Mouse (Mus musculus) testis, postnatal 10 days (tissue): ENCODE measurements around the gene H2al1c.
"Not testable (repeated sequence)": the region's sequence is repeated elsewhere in the genome, so short reads cannot be mapped to it uniquely, and the experiment has no call there.

Experiments used
- DNase-seq: peaks from one replicate; pipeline ENCODE4 v3.0.0; 2021; ENCODE audit warnings: low spot score

The H2al1c gene

GRCm38 (mm10) chrX:11305355-11305754 is at the start of gene H2al1c:
Gene H2al1c (plus strand): TSS chrX:11305655.
- not testable (repeated sequence) for DNase-seq

DNA sequence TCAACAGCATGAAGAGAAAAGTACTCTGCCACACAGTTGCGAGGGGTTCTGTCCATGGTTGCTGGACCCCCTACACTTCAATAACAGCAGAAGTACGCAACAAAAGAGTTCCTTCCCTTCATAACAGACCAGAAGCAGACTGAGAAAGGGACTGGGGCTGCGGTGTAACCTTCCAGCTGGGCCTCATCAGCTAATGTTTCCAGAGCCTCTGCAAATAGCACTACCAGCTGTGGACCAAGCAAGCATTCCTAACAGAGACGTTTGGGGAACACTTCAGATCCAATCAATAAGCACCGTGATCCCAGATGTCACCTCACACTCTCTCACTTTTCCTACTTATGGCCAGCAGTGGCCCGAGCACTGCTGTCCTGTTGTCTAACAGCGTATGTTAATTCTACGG is 40.5 kb upstream of the H2al1c start:
- no peak for DNase-seq

GRCm38 (mm10) chrX:11267791-11268190 is 37.7 kb upstream of the H2al1c start:
- no peak for DNase-seq

- DNase-seq, result no peak
Measured at GRCm38 (mm10) chrX:11269074-11269473, 36.4 kb upstream of the H2al1c start.

DNA sequence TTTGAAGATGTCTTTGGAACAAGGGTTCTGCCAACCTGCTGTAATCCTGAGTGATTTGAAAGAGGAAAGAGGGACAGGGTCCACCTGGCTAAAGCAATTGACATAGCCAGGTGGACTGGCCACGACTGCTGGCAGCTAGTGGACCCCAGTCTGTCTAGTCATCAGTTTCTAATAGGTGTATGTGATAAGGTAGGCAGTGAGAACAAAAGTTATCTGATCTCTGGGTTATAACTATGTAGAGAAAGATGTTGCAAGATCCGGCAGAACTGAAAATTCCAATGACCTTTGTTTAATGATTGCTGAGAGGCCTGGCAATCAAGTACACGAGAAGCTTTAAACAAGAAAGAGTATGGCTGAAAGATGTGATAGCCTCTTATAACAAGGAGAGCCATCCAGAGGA is 32.3 kb upstream of the H2al1c start:
- no peak for DNase-seq

DNA sequence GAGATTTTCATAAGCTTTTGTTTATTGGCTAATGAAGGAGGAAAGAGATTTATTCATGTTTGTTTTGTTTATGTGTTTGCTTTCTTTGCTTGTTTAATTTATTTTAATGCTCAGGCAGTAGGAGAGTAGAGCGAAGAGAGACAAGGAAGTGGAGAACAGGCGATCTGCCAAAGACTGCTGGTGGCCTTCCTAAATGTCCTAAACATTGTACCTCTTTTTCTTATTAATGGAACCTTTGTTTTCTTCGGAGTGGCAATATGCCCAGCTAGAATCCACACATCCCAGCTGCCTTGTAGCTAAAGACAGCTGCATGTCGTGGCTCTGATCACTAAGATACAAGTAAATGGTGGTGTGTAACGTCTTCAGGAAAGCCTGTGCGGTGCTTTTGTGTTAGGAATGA is 28.4 kb upstream of the H2al1c start:
- DNase-seq, result no peak

DNA sequence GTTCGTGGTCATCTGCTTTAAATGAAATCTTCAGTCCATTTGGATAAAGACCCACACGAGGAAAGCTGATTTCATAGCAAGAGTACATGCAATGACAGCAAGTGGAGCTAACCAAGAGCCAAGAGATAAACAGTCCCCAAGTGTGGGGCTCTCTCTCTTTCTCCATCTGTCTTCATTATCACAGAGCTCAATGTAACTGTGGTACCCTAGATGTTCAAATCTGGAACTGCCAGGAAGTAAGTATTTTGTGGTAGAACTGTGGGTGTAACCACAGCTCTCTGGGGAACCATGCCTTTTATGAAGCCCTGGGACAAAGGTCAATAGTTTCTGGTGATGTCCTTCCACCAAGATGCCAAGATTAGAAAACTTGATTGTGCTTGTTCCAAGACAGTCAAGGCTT is 24.7 kb upstream of the H2al1c start:
- DNase-seq, result no peak

DNA sequence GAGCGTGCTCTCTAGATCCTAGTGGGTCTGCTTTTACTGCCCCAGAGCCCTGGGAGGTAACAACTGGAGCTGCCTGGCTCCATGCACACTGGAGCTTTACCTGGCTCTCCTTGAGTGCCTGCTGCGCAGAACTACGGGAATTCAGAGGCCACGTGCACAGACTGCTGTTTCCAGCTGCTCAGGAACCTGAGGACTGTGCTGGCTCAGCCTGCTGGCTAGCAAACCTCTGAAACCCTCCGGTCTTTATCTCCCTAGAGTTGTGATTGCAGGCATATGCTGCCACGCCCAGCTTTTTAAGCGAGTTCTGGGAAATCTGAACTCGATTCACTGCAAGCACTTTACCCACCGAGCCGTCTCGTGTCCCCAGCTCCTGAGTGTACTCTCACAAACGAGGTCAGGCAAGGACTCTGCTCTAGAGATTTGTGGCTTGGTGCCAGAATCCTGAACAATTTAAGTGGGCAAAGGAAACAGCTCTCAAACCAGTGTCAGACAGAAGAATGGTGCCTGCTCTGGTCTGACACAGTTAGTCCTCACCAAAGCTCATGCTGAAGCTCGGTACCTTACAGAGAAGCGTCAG is 17.1 kb upstream of the H2al1c start:
- DNase-seq, result no peak

- DNase-seq, result no peak
Measured at GRCm38 (mm10) chrX:11289244-11289643, 16.2 kb upstream of the H2al1c start.

DNA sequence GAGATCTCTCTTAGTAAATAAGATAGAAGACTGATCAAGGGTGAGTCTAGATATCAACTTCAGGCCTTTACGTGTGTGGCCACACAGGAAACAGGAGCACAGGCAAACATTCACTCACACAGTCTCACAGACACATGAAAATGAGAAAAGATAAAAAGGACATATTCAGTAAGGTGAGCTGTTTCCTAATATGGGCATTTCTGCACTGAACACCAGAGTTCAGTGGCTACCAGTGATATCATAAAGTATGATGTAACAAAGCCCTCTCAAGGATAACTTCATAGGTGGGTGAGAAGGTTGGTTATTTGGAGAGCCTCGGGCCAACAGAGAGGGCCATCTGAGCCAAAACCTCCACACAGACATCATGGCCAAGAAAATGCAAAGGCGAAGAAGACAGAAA is 6.5 kb upstream of the H2al1c start, which contains the start of gene H2al1a:
Gene H2al1a (plus strand): TSS at position 301 of the 400 bp plus-strand sequence.
- not testable (repeated sequence) for DNase-seq

DNA sequence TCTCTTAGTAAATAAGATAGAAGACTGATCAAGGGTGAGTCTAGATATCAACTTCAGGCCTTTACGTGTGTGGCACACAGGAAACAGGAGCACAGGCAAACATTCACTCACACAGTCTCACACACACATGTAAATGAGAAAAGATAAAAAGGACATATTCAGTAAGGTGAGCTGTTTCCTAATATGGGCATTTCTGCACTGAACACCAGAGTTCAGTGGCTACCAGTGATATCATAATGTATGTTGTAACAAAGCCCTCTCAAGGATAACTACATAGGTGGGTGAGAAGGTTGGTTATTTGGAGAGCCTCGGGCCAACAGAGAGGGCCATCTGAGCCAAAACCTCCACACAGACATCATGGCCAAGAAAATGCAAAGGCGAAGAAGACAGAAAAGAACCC is 3.3 kb upstream of the H2al1c start, which contains the start of gene H2al1b:
Gene H2al1b (plus strand): TSS at position 301 of the 400 bp plus-strand sequence.
- DNase-seq, result not testable (repeated sequence)

DNA sequence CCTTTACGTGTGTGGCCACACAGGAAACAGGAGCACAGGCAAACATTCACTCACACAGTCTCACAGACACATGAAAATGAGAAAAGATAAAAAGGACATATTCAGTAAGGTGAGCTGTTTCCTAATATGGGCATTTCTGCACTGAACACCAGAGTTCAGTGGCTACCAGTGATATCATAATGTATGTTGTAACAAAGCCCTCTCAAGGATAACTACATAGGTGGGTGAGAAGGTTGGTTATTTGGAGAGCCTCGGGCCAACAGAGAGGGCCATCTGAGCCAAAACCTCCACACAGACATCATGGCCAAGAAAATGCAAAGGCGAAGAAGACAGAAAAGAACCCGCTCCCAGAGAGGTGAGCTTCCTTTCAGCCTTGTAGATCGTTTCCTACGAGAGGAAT is 3.1 kb downstream of the H2al1c start, which contains the start of gene H2al1d:
Gene H2al1d (plus strand): TSS at position 301 of the 400 bp plus-strand sequence.
- DNase-seq, result not testable (repeated sequence)

DNA sequence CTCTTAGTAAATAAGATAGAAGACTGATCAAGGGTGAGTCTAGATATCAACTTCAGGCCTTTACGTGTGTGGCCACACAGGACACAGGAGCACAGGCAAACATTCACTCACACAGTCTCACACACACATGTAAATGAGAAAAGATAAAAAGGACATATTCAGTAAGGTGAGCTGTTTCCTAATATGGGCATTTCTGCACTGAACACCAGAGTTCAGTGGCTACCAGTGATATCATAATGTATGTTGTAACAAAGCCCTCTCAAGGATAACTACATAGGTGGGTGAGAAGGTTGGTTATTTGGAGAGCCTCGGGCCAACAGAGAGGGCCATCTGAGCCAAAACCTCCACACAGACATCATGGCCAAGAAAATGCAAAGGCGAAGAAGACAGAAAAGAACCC is 6.2 kb downstream of the H2al1c start, which contains the start of gene H2al1e:
Gene H2al1e (plus strand): TSS at position 301 of the 400 bp plus-strand sequence.
- not testable (repeated sequence) for DNase-seq

GRCm38 (mm10) chrX:11314858-11315257 is 9.4 kb downstream of the H2al1c start, which contains the start of gene H2al1f:
Gene H2al1f (plus strand): TSS chrX:11315158.
- not testable (repeated sequence) for DNase-seq

DNA sequence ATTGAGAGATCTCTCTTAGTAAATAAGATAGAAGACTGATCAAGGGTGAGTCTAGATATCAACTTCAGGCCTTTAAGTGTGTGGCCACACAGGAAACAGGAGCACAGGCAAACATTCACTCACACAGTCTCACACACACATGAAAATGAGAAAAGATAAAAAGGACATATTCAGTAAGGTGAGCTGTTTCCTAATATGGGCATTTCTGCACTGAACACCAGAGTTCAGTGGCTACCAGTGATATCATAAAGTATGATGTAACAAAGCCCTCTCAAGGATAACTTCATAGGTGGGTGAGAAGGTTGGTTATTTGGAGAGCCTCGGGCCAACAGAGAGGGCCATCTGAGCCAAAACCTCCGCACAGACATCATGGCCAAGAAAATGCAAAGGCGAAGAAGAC is 12.5 kb downstream of the H2al1c start, which contains the start of gene H2al1g:
Gene H2al1g (plus strand): TSS at position 301 of the 400 bp plus-strand sequence.
- DNase-seq, result not testable (repeated sequence)

GRCm38 (mm10) chrX:11321192-11321591 is 15.7 kb downstream of the H2al1c start, which contains the start of gene H2al1h:
Gene H2al1h (plus strand): TSS chrX:11321492.
- not testable (repeated sequence) for DNase-seq

DNA sequence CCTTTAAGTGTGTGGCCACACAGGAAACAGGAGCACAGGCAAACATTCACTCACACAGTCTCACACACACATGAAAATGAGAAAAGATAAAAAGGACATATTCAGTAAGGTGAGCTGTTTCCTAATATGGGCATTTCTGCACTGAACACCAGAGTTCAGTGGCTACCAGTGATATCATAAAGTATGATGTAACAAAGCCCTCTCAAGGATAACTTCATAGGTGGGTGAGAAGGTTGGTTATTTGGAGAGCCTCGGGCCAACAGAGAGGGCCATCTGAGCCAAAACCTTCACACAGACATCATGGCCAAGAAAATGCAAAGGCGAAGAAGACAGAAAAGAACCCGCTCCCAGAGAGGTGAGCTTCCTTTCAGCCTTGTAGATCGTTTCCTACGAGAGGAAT is 18.9 kb downstream of the H2al1c start, which contains the start of gene H2al1i:
Gene H2al1i (plus strand): TSS at position 301 of the 400 bp plus-strand sequence.
- not testable (repeated sequence) for DNase-seq

GRCm38 (mm10) chrX:11327522-11327921 is 22.1 kb downstream of the H2al1c start, which contains the start of gene H2al1j:
Gene H2al1j (plus strand): TSS chrX:11327822.
- DNase-seq, result not testable (repeated sequence)

DNA sequence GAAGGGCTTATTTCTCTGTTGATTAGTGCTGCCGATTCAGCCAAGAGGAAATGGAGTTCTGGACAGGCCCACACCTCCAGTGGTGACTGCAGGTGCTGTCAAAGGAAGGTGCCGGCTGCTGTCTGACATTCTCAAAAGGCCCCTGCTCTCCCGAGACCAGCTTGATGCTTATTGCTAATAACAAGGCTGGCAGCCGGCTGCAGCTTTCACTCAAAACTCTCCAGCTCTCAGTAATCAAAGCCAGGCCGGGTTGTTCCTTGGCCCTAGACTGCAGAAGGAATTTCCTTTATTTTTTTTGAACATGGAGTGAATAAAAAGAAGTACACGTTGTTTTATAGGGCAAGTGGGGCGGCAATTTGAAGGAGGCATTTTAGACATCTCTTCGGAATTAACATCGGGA is 40.3 kb downstream of the H2al1c start:
- no peak for DNase-seq

DNA sequence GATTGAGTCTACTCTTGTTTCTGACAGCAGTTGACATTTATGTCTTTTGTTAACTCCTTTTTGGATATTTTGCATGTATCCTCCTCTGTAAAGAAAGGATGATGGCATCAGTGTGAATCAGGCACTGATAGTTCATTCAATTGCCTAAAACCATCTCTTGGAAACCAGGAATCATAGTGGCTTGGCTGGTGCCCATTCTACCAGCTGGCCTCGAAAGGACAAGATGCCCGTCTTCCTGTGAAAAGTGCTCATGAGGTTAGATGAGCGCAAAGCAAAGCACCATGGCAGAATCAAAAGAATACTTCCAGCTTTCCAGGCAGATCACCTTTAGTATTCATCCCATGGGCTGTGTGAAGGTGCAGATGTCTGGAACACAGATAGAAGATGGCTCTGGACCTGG is 41.3 kb downstream of the H2al1c start:
- DNase-seq, result no peak
